Mouse (Mus musculus) embryo, embryonic 11.5 days (tissue): ENCODE results near the gene Olfr1000.
A peak's percentile ranks its signal among the peaks of the same experiment; 100 is the strongest.
"Not testable (repeated sequence)": the region's sequence is repeated elsewhere in the genome, so short reads cannot be mapped to it uniquely, and the experiment has no call there.

Experiments used
- DNase-seq: peaks from one replicate; pipeline ENCODE4 v3.0.0-alpha.2; 2012; ENCODE audit warnings: low read depth, low spot score

Olfr1000 gene

GRCm38 (mm10) chr2:85611803-85612202 lies at the start of gene Olfr1000:
TSS of gene Olfr1000 (minus strand) at chr2:85611903.
- DNase-seq: no peak

GRCm38 (mm10) chr2:85650604-85651003 lies 38.9 kb upstream of the Olfr1000 start, which contains the start of gene Olfr1002:
TSS of gene Olfr1002 (minus strand) at chr2:85650704.
- no peak for DNase-seq

- not testable (repeated sequence) for DNase-seq
Measured at GRCm38 (mm10) chr2:85588648-85589047, 23.1 kb downstream of the Olfr1000 start, which contains the start of gene Olfr998. TSS of gene Olfr998 (plus strand) at chr2:85588948.

GRCm38 (mm10) chr2:85578915-85579314 lies 32.8 kb downstream of the Olfr1000 start, which contains the start of gene Olfr996:
TSS of gene Olfr996 (plus strand) at chr2:85579215.
- no peak for DNase-seq

GRCm38 (mm10) chr2:85561187-85561586 lies 50.5 kb downstream of the Olfr1000 start:
- peak; percentile 31 for DNase-seq

- DNase-seq: no peak
Measured at GRCm38 (mm10) chr2:85560226-85560625, 51.5 kb downstream of the Olfr1000 start.
